Mouse (Mus musculus): Measurements from ENCODE around the gene Olfr315.
"Not testable (repeated sequence)": the region's sequence is repeated elsewhere in the genome, so short reads cannot be mapped to it uniquely, and the experiment has no call there.

The Olfr315 gene

GRCm38 (mm10) chr11:58815676-58816075 is 42.7 kb downstream of the Olfr315 start:
- DNase-seq (ENCODE audit: low spot score in 2 of 2), result no peak

- not testable (repeated sequence) for DNase-seq (ENCODE audit: low spot score in 2 of 2)
These were observed 55.9 kb downstream of the Olfr315 start, which contains the start of gene Olfr312 for GRCm38 (mm10) chr11:58828937-58829336. Gene Olfr312 (plus strand): TSS chr11:58829237.

GRCm38 (mm10) chr11:58829764-58830163 is 56.8 kb downstream of the Olfr315 start:
- DNase-seq (ENCODE audit: low spot score in 2 of 2), result no peak

Measured in frontal cortex, postnatal 14 days (tissue).